Mouse (Mus musculus) kidney, embryonic 14.5 days (tissue): Measurements from ENCODE around the gene Minos1. TPM values are rescaled to one million over a fixed set of nuclear protein-coding genes. Genes with fewer than 3 reads are reported as not detected.

Experiments used
- ATAC-seq: fragments of 200-750 bp; cut with Nextera tagmentation; 2 replicates; pipeline ENCODE4 v1.8.0; 2017; ENCODE audit warnings: moderate number of reproducible peaks, mild to moderate bottlenecking, moderate TSS enrichment, moderate library complexity; ENCODE audit not compliant: low FRiP score, low TSS enrichment
- H3K27ac ChIP-seq: fragments of 300-500 bp; sonication (generic); 2 replicates; pipeline ENCODE4 v1.5.1; 2014; ENCODE audit warnings: low read depth, mild to moderate bottlenecking, low read length, moderate library complexity, mixed read lengths
- H3K27me3 ChIP-seq: fragments of 300-500 bp; sonication (generic); 2 replicates; pipeline ENCODE4 v1.6.1; 2014; ENCODE audit warnings: mild to moderate bottlenecking, low read length; ENCODE audit not compliant: control insufficient read depth, insufficient read depth
- H3K36me3 ChIP-seq: fragments of 300-500 bp; sonication (generic); 2 replicates; pipeline ENCODE4 v1.6.1; 2014; ENCODE audit warnings: low read length, mixed read lengths; ENCODE audit not compliant: control insufficient read depth, insufficient read depth
- H3K4me1 ChIP-seq: fragments of 300-500 bp; sonication (generic); 2 replicates; pipeline ENCODE4 v1.6.1; 2014; ENCODE audit warnings: low read length, mixed read lengths; ENCODE audit not compliant: control insufficient read depth, insufficient read depth
- H3K4me2 ChIP-seq: fragments of 300-500 bp; sonication (generic); replicated peaks from 2 replicates; pipeline ENCODE4 v1.6.1; 2014; ENCODE audit warnings: low read depth, mild to moderate bottlenecking, low read length
- H3K4me3 ChIP-seq: fragments of 300-500 bp; sonication (generic); 2 replicates; pipeline ENCODE4 v1.5.1; 2014; ENCODE audit warnings: mild to moderate bottlenecking, low read length
- H3K9ac ChIP-seq: fragments of 300-500 bp; sonication (generic); 2 replicates; pipeline ENCODE4 v1.6.1; 2014; ENCODE audit warnings: low read depth, mild to moderate bottlenecking, low read length, moderate library complexity
- H3K9me3 ChIP-seq: fragments of 300-500 bp; sonication (generic); 2 replicates; pipeline ENCODE4 v1.6.1; 2016; ENCODE audit warnings: low read length; ENCODE audit not compliant: control insufficient read depth
- WGBS: fragments of 180-500 bp; shearing (Covaris S2); extraction: QIAGEN DNeasy Blood & Tissue Kit; methylation state at CpG from one replicate; pipeline ENCODE4 v1.1.7; 2014; 5-methylcytosine and 5-hydroxymethylcytosine counted together
- polyA plus RNA-seq: library from polyadenylated mRNA; unstranded; fragments of >200 nt; fragmentation: Nextera tagmentation; extraction: Ambion mirVana; gene quantifications from 2 replicates; pipeline ENCODE4 v1.2.1, GENCODE M21; 2014

The Minos1 gene
- polyA plus RNA-seq, 1 experiment from 2014 or later: 509 TPM

DNA sequence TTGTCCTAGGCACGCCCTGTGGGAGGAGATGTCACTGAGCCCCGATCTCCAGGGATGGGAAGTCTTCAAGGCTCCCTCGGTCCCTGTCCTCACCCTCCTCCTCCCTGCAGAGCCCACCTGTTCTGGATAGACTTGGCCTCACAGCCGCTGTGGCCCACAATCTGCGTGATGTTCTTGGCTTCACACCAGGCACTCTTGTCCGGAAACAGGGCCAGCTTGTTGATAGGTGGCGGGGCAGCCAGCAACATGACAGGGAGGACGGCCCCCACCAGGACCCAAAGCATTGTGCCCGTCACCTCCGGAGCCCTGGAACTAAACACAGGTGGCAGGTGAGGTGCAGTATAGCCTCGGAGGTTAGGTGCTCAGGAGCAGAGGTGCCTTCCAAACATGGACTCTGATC, 45.6 kb downstream of the Minos1 start:
- Histone ChIP-seq H3K36me3 (no peaks in the 10 kb centered on the region), H3K4me2 (no peak overlapping the region), H3K4me1 (peaks cover 15% of the 10 kb centered on the region), H3K4me3 (no peak overlapping the region), H3K27ac (no peak overlapping the region), H3K9me3 (no peaks in the 10 kb centered on the region), H3K9ac (no peak overlapping the region), H3K27me3 (no peaks in the 10 kb centered on the region)
- WGBS: 74% methylated on average over 11 of the region's 11 CpGs
- no peak for ATAC-seq

DNA sequence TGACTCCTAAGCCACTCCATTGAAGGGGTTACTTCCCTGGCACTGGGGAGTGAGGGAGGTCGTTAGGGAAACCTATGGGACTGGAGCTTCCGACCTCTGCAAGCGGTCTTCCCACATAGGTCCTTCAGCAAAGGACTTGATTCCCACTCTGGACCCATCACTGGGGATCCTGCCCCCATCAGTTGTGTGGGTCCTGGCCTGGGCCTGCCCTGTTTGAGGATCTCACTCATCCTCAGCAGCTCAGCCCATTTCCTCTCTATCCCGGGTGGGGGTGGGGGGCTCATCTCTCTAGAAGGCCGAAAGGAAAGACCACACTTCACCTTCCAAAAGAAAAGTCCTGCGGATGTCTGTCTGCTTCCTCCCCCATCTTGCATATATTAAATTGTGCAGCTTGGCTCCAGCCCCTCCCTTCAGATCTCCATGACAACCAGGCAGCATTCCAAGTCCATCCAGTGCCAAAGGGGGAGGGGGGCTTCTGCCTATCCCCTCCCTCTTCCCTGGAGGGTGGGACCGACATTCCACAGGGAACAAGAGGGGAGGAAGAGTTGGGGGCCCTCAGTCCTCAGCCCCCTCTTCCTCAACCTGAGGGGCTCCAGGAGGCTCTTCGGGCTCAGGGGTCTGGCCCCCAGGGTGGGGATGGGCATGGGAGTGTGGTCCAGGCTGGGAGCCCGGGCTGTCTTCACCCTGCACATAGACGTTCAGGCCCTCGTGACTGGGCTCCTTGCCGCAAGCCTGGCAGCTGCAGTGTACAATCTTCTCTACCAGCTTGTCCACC, 47.9 kb downstream of the Minos1 start:
- peak overlapping the region; percentile 17; the same call in 1 of the 2 replicates for H3K4me2 ChIP-seq
- H3K27me3 ChIP-seq: no peaks in the 10 kb centered on the region
- peak; percentile 24 for ATAC-seq
- H3K27ac ChIP-seq: no peak overlapping the region
- 29% methylated on average over 12 of the region's 12 CpGs for WGBS
- H3K4me1 ChIP-seq: peaks cover 15% of the 10 kb centered on the region
- no peak overlapping the region for H3K9ac ChIP-seq
- H3K36me3 ChIP-seq: no peaks in the 10 kb centered on the region
- no peaks in the 10 kb centered on the region for H3K9me3 ChIP-seq
- H3K4me3 ChIP-seq: no peak overlapping the region

DNA sequence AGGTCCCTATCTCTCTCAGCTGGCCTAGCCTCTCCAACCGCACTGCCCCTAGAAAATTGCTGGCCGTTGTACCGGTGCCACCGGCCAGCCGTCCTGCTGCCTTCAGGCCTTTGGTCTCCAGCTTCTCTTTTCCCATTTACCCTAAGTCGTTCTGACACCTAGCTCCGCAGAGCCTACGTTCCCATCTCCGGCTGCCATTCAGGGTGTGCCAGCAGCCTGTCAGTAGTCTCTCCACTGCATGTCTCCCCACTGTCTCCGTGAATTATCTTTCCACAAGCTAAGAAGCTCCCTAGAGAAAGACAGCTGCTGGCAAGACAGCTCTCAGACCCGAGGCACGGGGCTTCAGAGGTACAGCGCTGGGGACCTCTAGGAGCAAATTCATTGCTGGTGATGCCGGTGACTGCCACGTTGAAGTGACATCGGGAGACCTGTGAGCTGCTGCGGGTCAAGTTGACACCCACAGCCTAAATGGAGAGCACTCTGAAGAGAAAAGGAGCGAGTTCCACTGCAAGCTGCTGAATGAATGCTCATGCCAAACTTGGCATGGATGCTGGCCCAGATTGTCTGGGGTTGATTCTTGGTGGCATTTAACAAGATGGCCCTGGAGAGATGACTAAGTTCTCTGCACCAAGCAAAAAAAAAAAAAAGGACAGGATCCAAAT, 49.5 kb downstream of the Minos1 start:
- no peak overlapping the region for H3K27ac ChIP-seq
- H3K9me3 ChIP-seq: no peaks in the 10 kb centered on the region
- no peak for ATAC-seq
- peaks cover 6% of the 10 kb centered on the region for H3K27me3 ChIP-seq
- no peak overlapping the region for H3K9ac ChIP-seq
- H3K4me2 ChIP-seq: no peak overlapping the region
- peaks cover 15% of the 10 kb centered on the region for H3K4me1 ChIP-seq
- 75% methylated on average over 18 of the region's 18 CpGs for WGBS
- H3K4me3 ChIP-seq: no peak overlapping the region
- H3K36me3 ChIP-seq: no peaks in the 10 kb centered on the region

- WGBS: 93% methylated on average over 7 of the region's 7 CpGs
- no peak for ATAC-seq
- no peak overlapping the region for H3K27ac ChIP-seq
These were observed 50.7 kb downstream of the Minos1 start for GRCm38 (mm10) chr4:139080259-139080658.

GRCm38 (mm10) chr4:139079439-139079838, 51.5 kb downstream of the Minos1 start:
- peaks cover 17% of the 10 kb centered on the region for H3K4me1 ChIP-seq
- H3K27me3 ChIP-seq: peaks cover 25% of the 10 kb centered on the region
- no peak overlapping the region for H3K27ac ChIP-seq
- no peak for ATAC-seq
- H3K36me3 ChIP-seq: no peaks in the 10 kb centered on the region
- 81% methylated on average over 11 of the region's 11 CpGs for WGBS
- H3K9me3 ChIP-seq: no peaks in the 10 kb centered on the region
- H3K4me3 ChIP-seq: no peak overlapping the region
- no peak overlapping the region for H3K9ac ChIP-seq
- H3K4me2 ChIP-seq: no peak overlapping the region

More at GRCm38 (mm10) chr4:139080259-139080658, 50.7 kb downstream of the Minos1 start:
- H3K4me3 ChIP-seq: no peak overlapping the region
- no peak overlapping the region for H3K9ac ChIP-seq
- no peak overlapping the region for H3K4me2 ChIP-seq
- H3K27me3 ChIP-seq: peaks cover 17% of the 10 kb centered on the region
- H3K36me3 ChIP-seq: no peaks in the 10 kb centered on the region
- H3K4me1 ChIP-seq: peaks cover 15% of the 10 kb centered on the region
- H3K9me3 ChIP-seq: no peaks in the 10 kb centered on the region

GRCm38 (mm10) chr4:139078726-139079125, 52.2 kb downstream of the Minos1 start:
- Histone ChIP-seq H3K27ac (no peak overlapping the region), H3K4me3 (no peak overlapping the region), H3K4me1 (peaks cover 18% of the 10 kb centered on the region), H3K27me3 (peaks cover 32% of the 10 kb centered on the region), H3K9me3 (no peaks in the 10 kb centered on the region), H3K4me2 (no peak overlapping the region), H3K9ac (no peak overlapping the region), H3K36me3 (no peaks in the 10 kb centered on the region)
- ATAC-seq: no peak
- 21% methylated on average over 4 of the region's 4 CpGs for WGBS

- Histone ChIP-seq H3K4me1 (peaks cover 15% of the 10 kb centered on the region), H3K4me2 (no peak overlapping the region), H3K4me3 (no peak overlapping the region), H3K27ac (no peak overlapping the region), H3K36me3 (no peaks in the 10 kb centered on the region), H3K9ac (no peak overlapping the region), H3K27me3 (peaks cover 37% of the 10 kb centered on the region), H3K9me3 (no peaks in the 10 kb centered on the region)
- ATAC-seq: no peak
- WGBS: 37% methylated on average over 2 of the region's 2 CpGs
These were observed 52.6 kb downstream of the Minos1 start for GRCm38 (mm10) chr4:139078313-139078712.

DNA sequence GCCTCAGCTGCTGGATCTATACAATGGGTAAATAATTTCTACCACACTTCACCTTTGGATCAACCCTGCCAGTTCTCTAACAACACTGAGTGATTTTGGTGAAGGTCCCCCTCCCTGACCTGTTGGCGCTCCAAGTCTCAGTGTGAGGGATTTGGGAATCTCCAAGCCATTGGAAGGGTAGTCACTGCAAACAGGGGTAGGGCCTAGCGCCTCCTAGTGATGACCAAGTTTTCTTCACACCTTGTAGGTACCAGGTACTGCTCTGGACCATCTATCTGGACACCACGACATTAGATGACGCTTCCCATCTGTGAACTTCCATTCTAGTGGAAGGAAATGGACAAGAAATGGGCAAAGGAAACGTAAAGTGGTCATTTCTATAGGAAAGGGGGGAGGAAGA, 55.0 kb downstream of the Minos1 start:
- Histone ChIP-seq H3K36me3 (no peaks in the 10 kb centered on the region), H3K4me3 (peak overlapping the region; percentile 57; the same call in 1 of the 2 replicates), H3K4me1 (0 out of 2 replicates have a peak, but pooled peaks cover 3% of the 10 kb centered on the region), H3K9ac (no peak overlapping the region), H3K27ac (no peak overlapping the region), H3K27me3 (peaks cover 48% of the 10 kb centered on the region), H3K9me3 (no peaks in the 10 kb centered on the region), H3K4me2 (peak overlapping the region; percentile 99)
- WGBS: 19% methylated on average over 5 of the region's 5 CpGs
- no peak for ATAC-seq
